Mouse (Mus musculus) hindbrain, embryonic 13.5 days (tissue): ENCODE measurements around the gene Dusp22. TPM values are rescaled to one million over a fixed set of nuclear protein-coding genes. Genes with fewer than 3 reads are reported as not detected.

Experiments
- ATAC-seq: fragments of 200-750 bp; cut with Nextera tagmentation; 2 replicates; pipeline ENCODE4 v1.8.0; 2017; ENCODE audit warnings: moderate TSS enrichment; ENCODE audit not compliant: low FRiP score
- H3K27ac ChIP-seq: fragments of 300-500 bp; sonication (generic); 2 replicates; pipeline ENCODE4 v1.5.1; 2015; ENCODE audit warnings: inconsistent platforms, mild to moderate bottlenecking, moderate library complexity
- H3K27me3 ChIP-seq: fragments of 300-500 bp; sonication (generic); 2 replicates; pipeline ENCODE4 v1.6.1; 2015; ENCODE audit warnings: mild to moderate bottlenecking, inconsistent platforms
- H3K36me3 ChIP-seq: fragments of 300-500 bp; sonication (generic); 2 replicates; pipeline ENCODE4 v1.6.1; 2015; ENCODE audit warnings: mild to moderate bottlenecking, inconsistent platforms
- H3K4me1 ChIP-seq: fragments of 300-500 bp; sonication (generic); replicated peaks from 2 replicates; pipeline ENCODE4 v1.6.1; 2015; ENCODE audit warnings: inconsistent platforms
- H3K4me2 ChIP-seq: fragments of 300-500 bp; sonication (generic); 2 replicates; pipeline ENCODE4 v1.6.1; 2015; ENCODE audit warnings: inconsistent platforms, mild to moderate bottlenecking, moderate library complexity
- H3K4me3 ChIP-seq: fragments of 300-500 bp; sonication (generic); 2 replicates; pipeline ENCODE4 v1.5.1; 2015; ENCODE audit warnings: mild to moderate bottlenecking, inconsistent platforms
- H3K9ac ChIP-seq: fragments of 300-500 bp; sonication (generic); 2 replicates; pipeline ENCODE4 v1.6.1; 2015; ENCODE audit warnings: mild to moderate bottlenecking, inconsistent platforms
- H3K9me3 ChIP-seq: fragments of 300-500 bp; sonication (generic); 2 replicates; pipeline ENCODE4 v1.6.1; 2016; ENCODE audit warnings: inconsistent platforms
- WGBS: fragments of 180-500 bp; shearing (Covaris S2); methylation state at CpG from one replicate; pipeline ENCODE4 v1.1.7; 2015; 5-methylcytosine and 5-hydroxymethylcytosine counted together
- polyA plus RNA-seq: library from polyadenylated mRNA; unstranded; fragments of >200 nt; fragmentation: Nextera tagmentation; extraction: Ambion mirVana; gene quantifications from 2 replicates; pipeline ENCODE4 v1.2.1, GENCODE M21; 2015

Gene Dusp22
- polyA plus RNA-seq = 19.6 and 21.7 TPM in 2 replicates

DNA sequence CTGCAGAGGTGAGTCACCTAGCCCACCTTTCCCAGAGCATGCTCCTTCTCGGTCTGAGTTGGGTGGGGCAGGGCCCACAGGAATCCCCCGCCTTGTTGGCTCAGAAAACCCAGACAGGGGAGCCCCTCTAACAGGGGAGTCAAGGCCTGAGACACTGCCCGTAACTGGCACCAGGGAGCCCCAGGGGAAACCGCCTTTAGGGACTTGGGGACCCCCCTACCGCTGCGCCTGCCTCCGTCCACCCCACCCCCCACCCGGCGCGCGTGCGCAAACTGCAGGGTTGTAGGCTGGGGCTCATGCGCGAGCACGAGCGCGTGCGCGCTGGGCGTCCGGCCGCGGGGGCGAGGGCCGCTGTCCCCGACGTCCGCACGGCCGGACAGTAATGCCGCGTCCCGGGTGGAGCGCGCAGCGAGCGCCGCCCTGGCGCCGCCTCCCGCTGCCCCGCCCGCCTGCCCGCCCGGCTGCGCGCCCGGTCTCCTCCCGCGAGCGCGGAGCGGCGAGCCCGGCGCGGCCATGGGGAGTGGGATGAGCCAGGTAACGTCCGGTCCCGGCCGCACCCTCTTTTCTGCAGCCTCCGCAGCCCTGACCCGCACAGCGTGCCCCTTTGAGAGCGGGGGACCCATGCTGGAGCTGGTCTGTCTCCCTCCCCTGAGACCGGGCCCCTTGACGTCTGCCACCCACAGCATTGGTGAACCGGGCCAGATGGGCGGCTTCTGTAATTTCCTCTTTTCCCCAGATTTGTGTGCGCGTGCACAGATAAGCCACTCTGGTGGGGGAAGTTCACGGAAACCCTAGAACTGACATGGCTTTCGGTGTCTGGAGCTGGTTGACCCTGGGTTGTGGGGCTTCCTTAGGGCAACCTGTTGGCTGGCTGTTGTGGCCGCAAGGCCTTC, at the start of gene Dusp22:
TSS of gene Dusp22 (plus strand) at position 387 of the 893 bp plus-strand sequence.
- under 1% methylated on average over 71 of the region's 74 CpGs for WGBS

DNA sequence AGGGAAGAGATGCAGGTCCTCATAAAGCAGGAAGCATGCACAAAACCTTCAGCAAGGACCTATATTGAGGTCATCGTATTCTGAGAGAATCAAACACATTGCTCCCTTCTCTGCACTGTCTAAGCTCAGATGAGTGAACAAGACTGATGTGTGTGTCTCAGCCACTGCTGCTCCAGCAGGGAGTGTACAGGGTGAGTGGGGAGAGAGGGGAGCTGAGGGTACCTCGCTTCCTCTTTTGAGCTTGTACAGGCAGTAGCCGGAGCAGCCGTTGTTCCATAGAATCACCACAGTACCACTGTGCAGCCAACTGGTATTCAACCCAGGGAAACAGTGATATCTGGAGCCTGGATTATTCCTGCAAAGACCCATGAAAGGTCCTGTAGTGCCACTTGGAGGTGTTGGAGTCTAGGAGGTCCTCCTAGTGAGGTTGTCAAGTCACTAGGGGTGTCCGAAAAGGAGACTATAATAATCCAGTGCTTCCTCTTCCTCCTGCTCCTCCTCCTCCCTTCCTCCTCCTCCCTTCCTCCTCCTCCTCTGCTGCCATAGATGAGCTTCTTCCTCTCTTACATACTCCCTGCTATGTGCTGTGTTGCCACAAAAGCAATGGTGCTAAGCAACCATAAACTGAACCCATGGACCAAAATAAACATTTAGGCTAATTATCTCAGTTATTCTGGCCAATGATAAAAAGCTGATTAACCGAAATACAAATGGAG, 47.6 kb upstream of the Dusp22 start:
- H3K27me3 ChIP-seq = no peaks in the 10 kb centered on the region
- H3K36me3 ChIP-seq = no peaks in the 10 kb centered on the region
- ATAC-seq = no peak
- no peak overlapping the region for H3K4me3 ChIP-seq
- H3K9ac ChIP-seq = no peak overlapping the region
- H3K27ac ChIP-seq = no peak overlapping the region
- H3K4me2 ChIP-seq = no peak overlapping the region
- H3K4me1 ChIP-seq = no peaks in the 10 kb centered on the region
- peaks cover 5% of the 10 kb centered on the region; the same call in 1 of the 2 replicates for H3K9me3 ChIP-seq
- 92% methylated on average over 6 of the region's 6 CpGs for WGBS

More for the DNA sequence above, at the start of gene Dusp22:
- Histone ChIP-seq H3K9me3 (no peaks in the 10 kb centered on the region), H3K4me3 (peak within 1 kb of the TSS; percentile 82), H3K9ac (peak within 1 kb of the TSS; percentile 88), H3K4me1 (peaks cover 15% of the 10 kb centered on the region), H3K4me2 (peak within 1 kb of the TSS; percentile 71), H3K36me3 (no peaks in the 10 kb centered on the region), H3K27ac (peak within 1 kb of the TSS; percentile 80), H3K27me3 (0 out of 2 replicates have a peak, but pooled peaks cover 2% of the 10 kb centered on the region)
- peak; percentile 96 for ATAC-seq

DNA sequence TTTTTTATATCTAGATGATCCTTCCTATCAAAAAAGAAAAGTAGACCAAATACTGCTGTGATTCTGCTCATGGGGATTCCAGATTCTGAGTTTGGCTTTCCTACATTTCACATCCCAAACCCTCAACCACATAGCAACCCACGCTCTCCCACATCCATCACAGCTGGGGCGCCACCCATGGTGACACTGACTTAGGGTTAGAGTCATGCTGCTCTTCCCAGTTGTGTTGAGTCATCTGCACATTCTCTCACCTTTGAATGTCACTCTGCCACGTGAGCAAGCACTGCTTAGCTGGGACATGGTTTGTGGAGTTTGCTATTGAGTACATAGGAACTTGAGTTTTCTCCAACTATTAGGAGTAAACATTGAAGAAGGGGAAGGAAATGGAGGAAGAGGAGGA, 40.1 kb upstream of the Dusp22 start:
- Histone ChIP-seq H3K9me3 (peaks cover 8% of the 10 kb centered on the region; the same call in 1 of the 2 replicates), H3K4me1 (no peaks in the 10 kb centered on the region), H3K36me3 (no peaks in the 10 kb centered on the region), H3K9ac (no peak overlapping the region), H3K27ac (no peak overlapping the region), H3K27me3 (no peaks in the 10 kb centered on the region), H3K4me2 (no peak overlapping the region), H3K4me3 (no peak overlapping the region)
- ATAC-seq = no peak
- 62% methylated on average over 3 of the region's 3 CpGs for WGBS

DNA sequence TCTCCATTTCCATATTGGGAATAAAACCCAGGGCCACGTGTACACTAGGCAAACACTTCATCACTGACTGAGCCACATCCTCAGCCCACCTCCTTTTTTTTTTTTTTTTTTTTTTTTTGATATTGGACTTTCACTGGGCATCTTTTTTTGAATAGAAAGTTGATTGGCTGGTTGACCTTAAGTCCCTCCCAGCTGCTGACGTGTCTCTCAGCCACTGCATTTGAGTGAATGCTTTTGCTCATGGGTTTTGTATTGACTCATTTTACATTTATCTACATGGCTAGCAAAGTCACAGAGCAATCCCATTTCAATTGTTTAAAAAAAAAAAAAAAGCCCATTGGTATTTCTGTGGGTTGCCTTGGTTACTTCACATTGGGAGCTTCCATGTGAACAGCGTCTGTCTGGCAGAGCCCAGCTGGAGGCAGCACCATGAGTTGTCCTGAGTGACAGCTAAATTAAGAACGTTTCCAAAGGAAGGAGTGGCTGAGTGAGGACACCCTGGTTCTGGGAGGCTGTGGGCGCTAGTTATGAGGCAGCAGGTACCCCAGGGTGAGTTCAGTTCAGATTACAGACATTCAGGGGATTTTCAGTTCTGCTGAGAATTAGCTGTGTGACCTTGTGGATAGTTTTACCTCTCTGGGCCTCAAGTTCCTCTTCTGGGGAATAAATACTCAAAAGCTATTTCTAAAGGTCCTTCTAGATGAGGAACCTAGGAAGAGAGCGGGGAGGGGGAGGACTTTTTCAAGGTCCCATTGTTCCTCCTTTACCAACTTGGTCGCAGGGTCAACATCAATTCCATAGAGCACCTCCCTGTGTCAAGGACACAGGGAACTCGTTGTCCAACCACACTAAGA, 31.4 kb upstream of the Dusp22 start:
- no peak overlapping the region for H3K4me2 ChIP-seq
- 34% methylated on average over 8 of the region's 8 CpGs for WGBS
- no peaks in the 10 kb centered on the region for H3K9me3 ChIP-seq
- H3K27ac ChIP-seq = no peak overlapping the region
- H3K36me3 ChIP-seq = no peaks in the 10 kb centered on the region
- H3K9ac ChIP-seq = no peak overlapping the region
- ATAC-seq = peak; percentile 68; the same call in 1 of the 2 replicates
- H3K27me3 ChIP-seq = no peaks in the 10 kb centered on the region
- no peaks in the 10 kb centered on the region for H3K4me1 ChIP-seq
- no peak overlapping the region for H3K4me3 ChIP-seq

DNA sequence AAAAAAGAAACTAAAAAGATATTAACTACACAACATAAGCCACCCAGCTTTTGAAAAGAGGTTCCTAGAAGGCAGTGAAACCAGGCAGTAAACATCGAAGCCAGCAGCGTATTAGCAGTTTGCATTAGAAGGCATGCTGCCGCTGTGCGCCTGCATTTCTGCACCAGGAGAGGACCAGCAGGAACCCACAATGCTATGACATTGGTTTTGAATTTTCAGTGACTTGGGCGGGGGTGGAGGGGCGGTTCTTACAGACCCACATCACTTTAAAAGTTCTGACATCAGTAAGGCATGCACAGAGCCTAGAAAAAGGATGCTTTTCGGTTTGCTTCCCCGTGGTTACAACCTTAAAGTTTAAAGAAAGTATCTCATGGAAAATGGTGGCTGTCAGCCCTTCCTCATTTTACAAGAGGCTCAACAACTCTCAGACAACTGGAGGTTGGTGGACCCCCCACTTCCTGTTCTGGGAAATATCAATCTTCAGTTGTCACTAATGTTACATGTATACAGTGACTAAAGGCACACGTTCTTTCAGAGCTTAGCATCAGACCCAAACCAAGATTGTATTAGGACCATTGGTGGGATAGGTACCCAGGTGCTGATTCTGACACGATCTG, 29.9 kb upstream of the Dusp22 start:
- Histone ChIP-seq H3K4me1 (no peaks in the 10 kb centered on the region), H3K27ac (no peak overlapping the region), H3K9me3 (no peaks in the 10 kb centered on the region), H3K4me3 (no peak overlapping the region), H3K36me3 (no peaks in the 10 kb centered on the region), H3K4me2 (no peak overlapping the region), H3K9ac (no peak overlapping the region), H3K27me3 (no peaks in the 10 kb centered on the region)
- 89% methylated on average over 10 of the region's 10 CpGs for WGBS
- ATAC-seq = no peak

DNA sequence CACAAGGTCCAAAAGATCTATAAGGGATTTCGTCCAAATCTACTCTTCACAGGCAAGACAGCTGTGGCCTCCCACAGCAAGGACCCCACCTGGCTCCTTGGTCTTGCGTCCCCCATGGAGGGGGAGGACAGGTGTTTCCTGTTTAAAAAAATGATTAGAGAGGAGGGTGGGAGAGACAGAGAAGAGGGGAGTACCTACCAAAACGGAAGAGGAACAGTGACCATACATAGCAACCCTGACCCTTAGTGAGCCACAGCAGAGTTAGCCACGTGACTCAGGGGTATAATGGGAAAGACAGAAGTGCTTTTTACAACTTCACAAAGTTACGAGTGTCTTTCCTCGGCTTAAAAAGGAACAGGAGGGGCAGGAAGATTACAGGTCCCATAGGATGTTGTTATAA, 26.8 kb upstream of the Dusp22 start:
- Histone ChIP-seq H3K4me2 (no peak overlapping the region), H3K4me1 (no peaks in the 10 kb centered on the region), H3K9me3 (no peaks in the 10 kb centered on the region), H3K27me3 (no peaks in the 10 kb centered on the region), H3K27ac (no peak overlapping the region), H3K36me3 (no peaks in the 10 kb centered on the region), H3K4me3 (no peak overlapping the region), H3K9ac (no peak overlapping the region)
- WGBS = 79% methylated on average over 6 of the region's 6 CpGs
- no peak for ATAC-seq

DNA sequence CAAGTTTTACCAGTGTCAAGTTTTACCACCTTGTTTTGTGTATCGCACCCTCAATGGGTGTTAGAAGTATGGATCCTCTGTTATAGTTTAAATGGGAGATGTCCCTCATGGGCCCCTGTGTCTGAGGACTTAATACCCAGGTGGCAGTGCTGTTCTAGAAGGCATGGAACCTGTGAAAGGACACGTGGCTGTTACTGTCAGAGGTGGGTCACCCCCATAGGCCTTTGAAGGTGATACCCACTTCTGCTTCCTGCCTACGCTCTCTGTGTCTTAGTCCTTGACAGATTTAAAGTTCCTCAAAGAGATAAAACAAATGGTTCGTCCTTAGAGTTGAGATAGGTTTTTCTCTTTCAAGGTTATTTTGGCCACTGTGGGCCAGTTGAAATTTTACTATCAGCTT, 23.3 kb upstream of the Dusp22 start:
- Histone ChIP-seq H3K36me3 (no peaks in the 10 kb centered on the region), H3K9ac (no peak overlapping the region), H3K4me3 (no peak overlapping the region), H3K27ac (no peak overlapping the region), H3K4me1 (no peaks in the 10 kb centered on the region), H3K27me3 (no peaks in the 10 kb centered on the region), H3K4me2 (no peak overlapping the region), H3K9me3 (no peaks in the 10 kb centered on the region)
- WGBS = 89% methylated on average over 4 of the region's 4 CpGs
- ATAC-seq = no peak

DNA sequence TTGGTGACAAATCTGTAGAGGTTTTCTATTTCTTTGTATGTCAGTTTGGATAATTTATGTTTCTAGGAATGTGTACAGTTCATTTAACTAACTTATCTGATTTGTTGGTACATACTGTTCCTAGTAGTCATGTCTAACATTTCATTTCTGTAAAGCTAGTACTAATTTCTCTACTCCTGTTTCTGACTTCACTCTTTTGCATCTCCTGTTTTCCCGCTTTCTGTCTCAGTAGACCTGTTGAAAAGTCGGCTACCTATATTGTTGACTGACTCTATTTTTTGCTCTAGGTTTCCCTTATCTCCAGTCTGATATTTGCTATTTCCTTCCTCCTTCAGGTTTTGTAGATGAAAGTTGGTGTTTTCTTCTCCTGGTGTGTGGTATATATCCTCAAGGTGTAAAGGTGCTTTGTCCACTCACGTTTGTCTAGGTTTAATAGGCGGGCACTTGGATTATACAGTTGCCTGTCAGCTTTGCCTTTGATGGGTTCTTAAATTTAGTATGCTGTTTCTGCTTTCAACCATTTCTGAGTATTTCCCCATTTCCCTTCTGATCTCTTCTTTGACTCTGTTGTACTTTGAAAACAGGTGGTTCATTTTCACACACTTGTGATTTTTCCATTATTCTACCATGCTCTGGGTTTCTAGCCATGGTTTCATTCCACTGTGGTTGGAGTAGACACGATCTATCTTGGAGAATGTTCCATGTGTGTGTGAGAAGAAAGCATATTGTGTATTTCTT, 21.3 kb upstream of the Dusp22 start:
- no peak overlapping the region for H3K9ac ChIP-seq
- H3K4me3 ChIP-seq = no peak overlapping the region
- H3K4me2 ChIP-seq = no peak overlapping the region
- H3K36me3 ChIP-seq = no peaks in the 10 kb centered on the region
- WGBS = 89% methylated on average over 5 of the region's 5 CpGs
- H3K9me3 ChIP-seq = no peaks in the 10 kb centered on the region
- H3K27me3 ChIP-seq = no peaks in the 10 kb centered on the region
- no peak for ATAC-seq
- no peak overlapping the region for H3K27ac ChIP-seq
- no peaks in the 10 kb centered on the region for H3K4me1 ChIP-seq

DNA sequence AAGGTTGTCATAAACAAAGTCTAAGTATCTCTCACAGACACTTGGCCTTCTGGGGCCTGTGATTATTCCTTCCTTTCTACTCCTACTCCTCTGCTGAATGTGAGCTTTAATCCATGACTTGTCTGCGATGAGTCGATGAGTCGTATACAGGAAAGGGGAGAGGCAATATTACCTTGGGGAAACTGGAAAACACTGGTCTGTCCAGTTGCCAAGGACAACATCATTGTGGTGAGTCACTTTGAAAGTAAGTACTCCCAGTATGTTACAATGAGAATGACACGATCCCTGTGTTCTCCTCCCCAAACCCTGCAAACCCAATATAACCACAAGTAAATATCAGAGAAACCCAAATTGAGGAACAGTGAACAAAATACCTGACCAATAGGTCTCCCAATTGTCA, 17.7 kb upstream of the Dusp22 start:
- H3K4me2 ChIP-seq = no peak overlapping the region

DNA sequence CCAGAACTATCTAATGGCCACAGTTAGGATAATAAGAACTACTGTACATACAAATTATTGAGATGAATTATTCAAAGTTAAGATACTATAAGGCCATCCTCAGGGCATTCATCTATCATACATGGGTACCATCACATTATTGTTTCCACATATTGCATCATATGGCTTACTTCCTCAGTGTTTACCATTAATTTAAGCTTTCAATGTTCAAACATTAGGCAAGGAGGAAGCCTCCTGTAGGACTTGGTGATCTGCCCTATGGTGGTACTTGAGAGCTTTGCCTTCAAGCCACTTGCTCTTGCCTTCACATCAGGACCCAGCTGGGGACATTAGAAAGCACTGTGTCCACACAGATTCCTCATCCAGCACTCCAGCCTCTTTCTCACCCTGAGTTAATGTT, 11.3 kb upstream of the Dusp22 start:
- Histone ChIP-seq H3K9ac (no peak overlapping the region), H3K4me1 (no peaks in the 10 kb centered on the region), H3K4me2 (no peak overlapping the region), H3K4me3 (no peak overlapping the region), H3K27ac (no peak overlapping the region), H3K36me3 (no peaks in the 10 kb centered on the region), H3K27me3 (no peaks in the 10 kb centered on the region), H3K9me3 (no peaks in the 10 kb centered on the region)
- ATAC-seq = no peak

More for the DNA sequence above, 17.7 kb upstream of the Dusp22 start:
- ATAC-seq = no peak
- Histone ChIP-seq H3K27ac (no peak overlapping the region), H3K27me3 (no peaks in the 10 kb centered on the region), H3K4me3 (no peak overlapping the region), H3K36me3 (no peaks in the 10 kb centered on the region), H3K4me1 (no peaks in the 10 kb centered on the region), H3K9ac (no peak overlapping the region), H3K9me3 (no peaks in the 10 kb centered on the region)
- 95% methylated on average over 4 of the region's 4 CpGs for WGBS

DNA sequence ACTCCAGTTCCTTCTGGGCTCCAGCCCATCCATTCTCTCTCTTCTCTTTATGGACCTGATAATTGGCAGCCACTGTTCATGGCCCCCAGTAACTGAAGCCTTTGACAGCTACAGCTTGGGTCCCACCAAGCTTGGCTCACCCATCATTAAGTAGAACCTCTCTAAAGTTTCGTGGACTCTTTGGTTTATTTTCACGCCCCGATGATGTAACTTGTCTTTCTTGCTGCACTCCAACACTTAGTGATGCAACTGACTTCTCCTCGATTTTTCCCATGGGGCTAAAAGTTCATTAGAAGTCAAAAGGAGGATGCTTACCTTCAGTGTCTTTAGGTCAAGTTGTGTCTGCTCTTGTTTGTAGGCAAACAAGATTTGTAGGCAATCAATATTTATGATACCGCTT, 10.6 kb upstream of the Dusp22 start:
- Histone ChIP-seq H3K4me3 (no peak overlapping the region), H3K36me3 (no peaks in the 10 kb centered on the region), H3K27ac (no peak overlapping the region), H3K9ac (no peak overlapping the region), H3K4me1 (no peaks in the 10 kb centered on the region), H3K4me2 (no peak overlapping the region), H3K27me3 (no peaks in the 10 kb centered on the region), H3K9me3 (no peaks in the 10 kb centered on the region)
- ATAC-seq = no peak
- 89% methylated on average over 5 of the region's 5 CpGs for WGBS
